Mouse (Mus musculus): ENCODE measurements around the gene Calu. TPM values are rescaled to one million over a fixed set of nuclear protein-coding genes. Genes with fewer than 3 reads are reported as not detected.

Calu gene
- total RNA-seq, 2 experiments from 2014 or later = 352 to 357 TPM

Small RNAs within 50 kb of the gene (microRNA-seq; reads per million reads assigned to microRNA genes)
- gene Gm26220 = 0 to 0.69 reads per million in 2 experiments
- gene Gm44354 = 0 reads per million in 2 experiments

Other genes starting within 250 kb of the Calu start
- 10 to 100 TPM; 30.3 to 32.5 TPM for gene Rbm28, start 183.1 kb upstream of the Calu start, total RNA-seq (2021)
- 1 to 10 TPM; 7.3 to 7.7 TPM for gene Prrt4, start 168.5 kb upstream of the Calu start, total RNA-seq (2021)
- 10 to 100 TPM; 29.5 to 30.6 TPM for gene Impdh1, start 131.7 kb upstream of the Calu start, total RNA-seq (2021)
- gene Hilpda, start 75.6 kb upstream of the Calu start, total RNA-seq (2021) = 1 to 10 TPM; 9.0 to 9.6 TPM
- under 1 TPM in 1 of 2 experiments, not detected in 1; 0.32 TPM for gene Fam71f2, start 68.5 kb upstream of the Calu start, total RNA-seq (2021)
- gene Fam71f1, start 28.9 kb upstream of the Calu start, total RNA-seq (2021) = not detected
- gene Opn1sw, start 40.4 kb downstream of the Calu start, total RNA-seq (2021) = not detected
- gene Ccdc136, start 48.2 kb downstream of the Calu start, total RNA-seq (2021) = 10 to 100 TPM; 10.6 to 15.8 TPM
- 100 to 1,000 TPM; 303 to 309 TPM for gene Flnc, start 85.2 kb downstream of the Calu start, total RNA-seq (2021)
- gene Atp6v1f, start 119.6 kb downstream of the Calu start, total RNA-seq (2021) = 100 to 1,000 TPM; 110 to 117 TPM
- not detected for gene Atp6v1fnb, start 123.4 kb downstream of the Calu start, total RNA-seq (2021)
- 10 to 100 TPM; 11.6 to 15.1 TPM for gene Kcp, start 159.9 kb downstream of the Calu start, total RNA-seq (2021)
- 1 to 10 TPM; 3.0 TPM for gene Irf5, start 178.6 kb downstream of the Calu start, total RNA-seq (2021)